Mouse (Mus musculus): ENCODE results near the gene Dna2. TPM values are rescaled to one million over a fixed set of nuclear protein-coding genes. Genes with fewer than 3 reads are reported as not detected.
"Not testable (repeated sequence)": the region's sequence is repeated elsewhere in the genome, so short reads cannot be mapped to it uniquely, and the experiment has no call there.

Dna2 gene
- 11.0 and 16.7 TPM in 2 replicates for polyA plus RNA-seq (2012; rRNA removed)

GRCm38 (mm10) chr10:62946738-62947471, at the start of gene Dna2:
Gene Dna2, plus strand, starts transcription at chr10:62947026.
- peak; percentile 38; the same call in 1 of the 2 replicates for TF ChIP-seq CTCF (IDR thresholded peaks at IDR 0.05; ENCODE audit: borderline replicate concordance, extremely low read depth, insufficient read depth, insufficient read length)
- peak; percentile 80 for TF ChIP-seq POLR2A (IDR thresholded peaks at IDR 0.05; ENCODE audit: borderline replicate concordance, extremely low read depth, insufficient read depth, insufficient read length, poor library complexity, severe bottlenecking)

DNA sequence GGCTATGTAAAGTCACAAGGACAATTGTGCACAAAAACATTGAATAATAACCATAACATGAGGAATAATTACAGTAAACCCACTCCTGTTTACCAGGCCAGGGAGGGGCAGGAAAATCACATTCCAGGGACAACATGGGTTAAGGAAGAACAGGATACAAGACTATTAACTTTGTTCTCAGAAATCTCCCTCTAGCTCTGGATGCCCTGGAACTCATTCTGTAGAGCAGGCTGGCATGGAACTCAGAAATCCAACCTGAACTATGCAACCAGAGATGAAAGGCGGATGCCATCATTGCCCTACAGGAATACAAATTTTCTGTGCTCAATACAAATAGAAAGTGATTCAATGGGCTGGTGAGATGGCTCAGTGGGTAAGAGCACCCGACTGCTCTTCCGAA, 49.4 kb upstream of the Dna2 start:
- TF ChIP-seq POLR2A (IDR thresholded peaks at IDR 0.05; ENCODE audit: borderline replicate concordance, extremely low read depth, insufficient read depth, insufficient read length, poor library complexity, severe bottlenecking) = no peak
- TF ChIP-seq CTCF (IDR thresholded peaks at IDR 0.05; ENCODE audit: borderline replicate concordance, extremely low read depth, insufficient read depth, insufficient read length) = no peak
- DNase-seq (ENCODE audit: low read depth) = no peak

More at GRCm38 (mm10) chr10:62946738-62947471, at the start of gene Dna2:
- peak; percentile 95 for DNase-seq (ENCODE audit: low read depth)

DNA sequence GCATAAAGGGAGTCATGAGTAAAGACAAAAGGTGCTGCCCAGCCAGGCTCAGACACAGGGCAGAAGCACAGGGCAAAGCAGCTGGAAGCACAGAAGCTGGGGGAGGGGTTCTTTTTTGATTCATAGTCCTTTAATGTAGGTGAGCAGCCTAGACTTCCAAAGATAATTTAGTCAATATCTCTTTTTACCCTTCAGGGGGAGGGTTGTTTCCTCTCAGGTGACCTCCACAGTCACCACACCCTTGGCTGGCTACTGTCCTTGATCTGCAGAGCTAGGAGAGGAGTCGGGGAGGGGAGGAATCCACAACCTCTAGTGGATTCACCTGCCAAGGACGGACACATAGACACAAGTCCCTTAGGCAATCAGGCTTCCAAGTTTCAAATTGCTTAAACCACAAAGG, 48.8 kb upstream of the Dna2 start:
- TF ChIP-seq POLR2A (IDR thresholded peaks at IDR 0.05; ENCODE audit: borderline replicate concordance, extremely low read depth, insufficient read depth, insufficient read length, poor library complexity, severe bottlenecking) (no peak), CTCF (IDR thresholded peaks at IDR 0.05; ENCODE audit: borderline replicate concordance, extremely low read depth, insufficient read depth, insufficient read length) (no peak)
- no peak for DNase-seq (ENCODE audit: low read depth)

GRCm38 (mm10) chr10:62900144-62900543, 46.7 kb upstream of the Dna2 start:
- no peak for TF ChIP-seq CTCF (IDR thresholded peaks at IDR 0.05; ENCODE audit: borderline replicate concordance, extremely low read depth, insufficient read depth, insufficient read length)
- DNase-seq (ENCODE audit: low read depth) = no peak

GRCm38 (mm10) chr10:62901826-62902225, 45.0 kb upstream of the Dna2 start:
- TF ChIP-seq POLR2A (IDR thresholded peaks at IDR 0.05; ENCODE audit: borderline replicate concordance, extremely low read depth, insufficient read depth, insufficient read length, poor library complexity, severe bottlenecking) = no peak
- no peak for TF ChIP-seq CTCF (IDR thresholded peaks at IDR 0.05; ENCODE audit: borderline replicate concordance, extremely low read depth, insufficient read depth, insufficient read length)
- DNase-seq (ENCODE audit: low read depth) = no peak

GRCm38 (mm10) chr10:62902829-62903228, 44.0 kb upstream of the Dna2 start:
- no peak for DNase-seq (ENCODE audit: low read depth)
- TF ChIP-seq POLR2A (IDR thresholded peaks at IDR 0.05; ENCODE audit: borderline replicate concordance, extremely low read depth, insufficient read depth, insufficient read length, poor library complexity, severe bottlenecking) (no peak), CTCF (IDR thresholded peaks at IDR 0.05; ENCODE audit: borderline replicate concordance, extremely low read depth, insufficient read depth, insufficient read length) (no peak)

GRCm38 (mm10) chr10:62906336-62906735, 40.5 kb upstream of the Dna2 start:
- no peak for TF ChIP-seq CTCF (IDR thresholded peaks at IDR 0.05; ENCODE audit: borderline replicate concordance, extremely low read depth, insufficient read depth, insufficient read length)
- no peak for TF ChIP-seq POLR2A (IDR thresholded peaks at IDR 0.05; ENCODE audit: borderline replicate concordance, extremely low read depth, insufficient read depth, insufficient read length, poor library complexity, severe bottlenecking)
- no peak for DNase-seq (ENCODE audit: low read depth)

DNA sequence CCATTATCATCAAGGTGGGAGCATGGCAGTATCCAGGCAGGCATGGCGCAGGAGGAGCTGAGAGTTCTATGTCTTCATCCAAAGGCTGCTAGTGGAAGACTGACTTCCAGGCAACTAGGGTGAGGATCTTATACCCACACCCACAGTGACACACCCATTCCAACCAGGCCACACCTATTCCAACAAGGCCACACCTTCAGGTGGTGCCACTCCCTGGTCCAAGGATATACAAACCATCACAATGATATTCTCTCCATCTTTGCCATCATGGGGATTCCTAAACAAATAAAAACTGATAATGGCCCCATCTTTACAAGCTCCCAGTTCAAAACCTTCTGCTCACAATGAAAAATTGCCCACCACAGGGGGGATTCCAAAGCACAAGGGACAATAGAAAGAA, 37.9 kb upstream of the Dna2 start, which contains the start of gene Tet1:
Gene Tet1, minus strand, starts transcription at position 101 of the 400 bp plus-strand sequence.
- not testable (repeated sequence) for DNase-seq (ENCODE audit: low read depth)

DNA sequence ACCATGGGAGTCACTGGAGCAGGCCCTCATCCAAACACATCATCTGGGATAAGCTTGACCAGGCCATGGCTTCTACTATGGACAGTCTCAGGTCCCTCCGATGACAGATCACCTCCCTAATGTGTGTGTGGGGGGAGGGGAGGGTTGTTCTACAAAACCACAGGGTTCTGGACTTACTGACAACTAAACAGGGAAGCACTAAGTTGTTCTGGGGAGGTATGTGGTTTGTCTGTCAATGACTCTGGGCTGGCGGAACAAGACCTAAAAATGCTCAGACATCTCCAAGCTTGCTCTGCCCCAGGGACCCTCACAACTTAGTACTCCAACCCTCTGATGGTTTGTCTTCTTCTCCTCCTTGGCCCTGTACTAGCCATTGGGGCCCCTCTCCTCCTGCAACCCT, 35.7 kb upstream of the Dna2 start:
- TF ChIP-seq POLR2A (IDR thresholded peaks at IDR 0.05; ENCODE audit: borderline replicate concordance, extremely low read depth, insufficient read depth, insufficient read length, poor library complexity, severe bottlenecking) = no peak
- no peak for TF ChIP-seq CTCF (IDR thresholded peaks at IDR 0.05; ENCODE audit: borderline replicate concordance, extremely low read depth, insufficient read depth, insufficient read length)
- no peak for DNase-seq (ENCODE audit: low read depth)

- no peak for DNase-seq (ENCODE audit: low read depth)
Measured at GRCm38 (mm10) chr10:62918985-62919384, 27.8 kb upstream of the Dna2 start.

DNA sequence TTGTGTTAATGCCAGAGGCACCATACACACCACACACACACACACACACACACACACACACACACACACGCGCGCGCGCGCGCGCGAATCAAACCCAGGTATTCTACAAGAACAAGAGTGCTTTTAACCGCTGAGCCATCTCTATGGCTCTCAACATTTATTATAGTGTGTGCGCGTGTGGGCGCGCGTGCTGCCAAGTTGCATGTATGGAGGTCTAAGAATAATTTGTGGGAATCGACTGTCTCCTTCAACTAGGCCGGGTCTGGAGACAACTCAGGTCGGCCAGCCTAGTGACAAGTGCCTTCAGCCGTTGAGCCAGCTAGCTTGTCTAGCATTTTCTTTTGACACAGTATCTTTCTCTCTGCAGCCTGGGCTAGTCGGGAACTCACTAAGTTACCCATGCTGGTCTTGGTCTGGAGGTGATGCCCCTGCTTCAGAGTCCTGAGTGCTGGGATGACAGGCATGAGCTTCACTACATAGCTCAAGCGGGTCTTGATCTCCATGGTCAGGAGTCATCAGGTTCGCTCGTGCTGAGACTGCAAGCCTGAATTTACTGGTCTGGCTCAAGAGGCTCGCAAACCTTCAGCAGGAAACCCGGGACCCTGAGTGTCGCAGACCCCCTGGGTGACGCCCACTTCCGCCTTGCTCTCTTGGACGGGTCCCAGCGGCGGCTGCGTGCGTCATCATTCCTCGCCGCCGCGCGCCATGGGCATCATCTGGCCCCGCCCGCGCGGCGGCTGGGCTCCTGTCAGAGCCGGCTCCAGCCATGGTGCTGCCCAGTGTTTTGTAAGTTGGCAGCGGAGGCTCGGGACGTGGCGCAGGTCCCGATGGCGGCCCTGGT, 26.7 kb upstream of the Dna2 start, which contains the start of gene Slc25a16:
Gene Slc25a16, plus strand, starts transcription at position 709 of the 841 bp plus-strand sequence.
- peak; percentile 66 for TF ChIP-seq POLR2A (IDR thresholded peaks at IDR 0.05; ENCODE audit: borderline replicate concordance, extremely low read depth, insufficient read depth, insufficient read length, poor library complexity, severe bottlenecking)
- TF ChIP-seq CTCF (IDR thresholded peaks at IDR 0.05; ENCODE audit: borderline replicate concordance, extremely low read depth, insufficient read depth, insufficient read length) = no peak
- peak; percentile 97 for DNase-seq (ENCODE audit: low read depth)

More at GRCm38 (mm10) chr10:62918985-62919384, 27.8 kb upstream of the Dna2 start:
- TF ChIP-seq POLR2A (IDR thresholded peaks at IDR 0.05; ENCODE audit: borderline replicate concordance, extremely low read depth, insufficient read depth, insufficient read length, poor library complexity, severe bottlenecking) (no peak), CTCF (IDR thresholded peaks at IDR 0.05; ENCODE audit: borderline replicate concordance, extremely low read depth, insufficient read depth, insufficient read length) (no peak)
